Mouse (Mus musculus): ENCODE measurements around the gene Zfp352. TPM values are rescaled to one million over a fixed set of nuclear protein-coding genes. Genes with fewer than 3 reads are reported as not detected.
"Not testable (repeated sequence)": the region's sequence is repeated elsewhere in the genome, so short reads cannot be mapped to it uniquely, and the experiment has no call there.

Gene Zfp352
- under 1 TPM in 1 of 2 experiments, not detected in 1; 0.20 TPM for polyA plus RNA-seq (2017; shearing (Covaris generic))

- no peak for ATAC-seq
Observed at GRCm38 (mm10) chr4:90218520-90218919, at the start of gene Zfp352. Gene Zfp352, plus strand, starts transcription at chr4:90218820.

- no peak for ATAC-seq
Observed at GRCm38 (mm10) chr4:90170890-90171483, 47.6 kb upstream of the Zfp352 start.

- ATAC-seq: no peak
Observed at GRCm38 (mm10) chr4:90174036-90174435, 44.6 kb upstream of the Zfp352 start.

- no peak for ATAC-seq
Observed at GRCm38 (mm10) chr4:90203421-90203820, 15.2 kb upstream of the Zfp352 start.

- ATAC-seq: no peak
Observed at GRCm38 (mm10) chr4:90211475-90211874, 7.1 kb upstream of the Zfp352 start.

- no peak for ATAC-seq
Observed at GRCm38 (mm10) chr4:90212076-90212475, 6.5 kb upstream of the Zfp352 start.

- not testable (repeated sequence) for ATAC-seq
Observed at GRCm38 (mm10) chr4:90235646-90236045, 17.0 kb downstream of the Zfp352 start.

GRCm38 (mm10) chr4:90269781-90270180 lies 51.2 kb downstream of the Zfp352 start:
- no peak for ATAC-seq
